Mouse (Mus musculus) lung, embryonic 14.5 days (tissue): ENCODE data around the gene Filip1. TPM values are rescaled to one million over a fixed set of nuclear protein-coding genes. Genes with fewer than 3 reads are reported as not detected.
A peak's percentile ranks its signal among the peaks of the same experiment; 100 is the strongest.

Experiments used
- ATAC-seq: fragments of 200-750 bp; cut with Nextera tagmentation; 2 replicates; pipeline ENCODE4 v1.8.0; 2017; ENCODE audit warnings: mild to moderate bottlenecking, moderate TSS enrichment, moderate library complexity; ENCODE audit not compliant: insufficient read depth
- DNase-seq: peaks from one replicate; pipeline ENCODE4 v3.0.0-alpha.2; 2015
- H3K27ac ChIP-seq: fragments of 300-500 bp; sonication (generic); 2 replicates; pipeline ENCODE4 v1.5.1; 2014; ENCODE audit warnings: low read depth, mild to moderate bottlenecking, moderate library complexity
- H3K27me3 ChIP-seq: fragments of 300-500 bp; sonication (generic); 2 replicates; pipeline ENCODE4 v1.6.1; 2014; ENCODE audit warnings: low read length, control low read depth; ENCODE audit not compliant: insufficient read depth
- H3K36me3 ChIP-seq: fragments of 300-500 bp; sonication (generic); 2 replicates; pipeline ENCODE4 v1.6.1; 2014; ENCODE audit warnings: control low read depth; ENCODE audit not compliant: insufficient read depth
- H3K4me1 ChIP-seq: fragments of 300-500 bp; sonication (generic); 2 replicates; pipeline ENCODE4 v1.6.1; 2014; ENCODE audit warnings: antibody characterized with exemption, control low read depth; ENCODE audit not compliant: insufficient read depth
- H3K4me2 ChIP-seq: fragments of 300-500 bp; sonication (generic); 2 replicates; pipeline ENCODE4 v1.6.1; 2014; ENCODE audit warnings: mild to moderate bottlenecking
- H3K4me3 ChIP-seq: fragments of 300-500 bp; sonication (generic); 2 replicates; pipeline ENCODE4 v1.5.1; 2014; ENCODE audit warnings: low read depth, low read length
- H3K9ac ChIP-seq: fragments of 300-500 bp; sonication (generic); 2 replicates; pipeline ENCODE4 v1.6.1; 2014
- H3K9me3 ChIP-seq: fragments of 300-500 bp; sonication (generic); 2 replicates; pipeline ENCODE4 v1.6.1; 2016; ENCODE audit warnings: low read depth, low read length, control low read depth
- CTCF ChIP-seq: IDR thresholded peaks from 2 replicates; pipeline ENCODE4 v1.5.1; 2016; ENCODE audit warnings: antibody characterized with exemption, low read depth
- WGBS: fragments of 180-500 bp; shearing (Covaris S2); extraction: QIAGEN DNeasy Blood & Tissue Kit; methylation state at CpG from one replicate; pipeline ENCODE4 v1.1.7; 2014; 5-methylcytosine and 5-hydroxymethylcytosine counted together
- polyA plus RNA-seq: library from polyadenylated mRNA; unstranded; fragments of >200 nt; fragmentation: Nextera tagmentation; extraction: Ambion mirVana; gene quantifications from 2 replicates; pipeline ENCODE4 v1.2.1, GENCODE M21; 2014

Filip1 gene
- polyA plus RNA-seq, 1 experiment from 2014 or later: 12.2 TPM

DNA sequence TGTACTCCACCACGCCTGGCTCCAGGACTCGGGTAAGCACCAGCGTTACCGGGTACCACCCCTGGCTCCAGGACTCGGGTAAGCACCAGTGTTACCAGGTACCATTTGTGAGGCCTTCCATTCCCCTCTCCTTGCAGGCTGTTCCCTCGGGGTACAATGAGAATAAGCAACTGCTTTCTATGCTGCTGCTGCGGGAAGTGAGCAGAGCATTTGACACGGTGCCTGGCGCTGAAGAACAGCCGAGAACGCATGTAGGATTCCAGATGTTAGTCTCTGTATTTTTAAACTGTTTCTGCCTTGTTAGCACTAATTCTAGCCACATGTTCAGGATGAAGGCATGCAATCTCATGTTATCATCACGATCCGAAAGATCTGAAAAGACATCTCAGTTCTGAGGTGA is 635 bp downstream of the Filip1 start:
- no peak overlapping the region for H3K9ac ChIP-seq
- no peak overlapping the region for H3K27ac ChIP-seq
- DNase-seq: no peak
- WGBS: 80% methylated on average over 13 of the region's 13 CpGs
- H3K27me3 ChIP-seq: no peaks in the 10 kb centered on the region
- no peak for TF ChIP-seq CTCF
- ATAC-seq: no peak
- H3K4me3 ChIP-seq: no peak overlapping the region
- H3K4me2 ChIP-seq: no peak overlapping the region
- H3K4me1 ChIP-seq: no peaks in the 10 kb centered on the region
- H3K9me3 ChIP-seq: no peaks in the 10 kb centered on the region
- H3K36me3 ChIP-seq: no peaks in the 10 kb centered on the region

DNA sequence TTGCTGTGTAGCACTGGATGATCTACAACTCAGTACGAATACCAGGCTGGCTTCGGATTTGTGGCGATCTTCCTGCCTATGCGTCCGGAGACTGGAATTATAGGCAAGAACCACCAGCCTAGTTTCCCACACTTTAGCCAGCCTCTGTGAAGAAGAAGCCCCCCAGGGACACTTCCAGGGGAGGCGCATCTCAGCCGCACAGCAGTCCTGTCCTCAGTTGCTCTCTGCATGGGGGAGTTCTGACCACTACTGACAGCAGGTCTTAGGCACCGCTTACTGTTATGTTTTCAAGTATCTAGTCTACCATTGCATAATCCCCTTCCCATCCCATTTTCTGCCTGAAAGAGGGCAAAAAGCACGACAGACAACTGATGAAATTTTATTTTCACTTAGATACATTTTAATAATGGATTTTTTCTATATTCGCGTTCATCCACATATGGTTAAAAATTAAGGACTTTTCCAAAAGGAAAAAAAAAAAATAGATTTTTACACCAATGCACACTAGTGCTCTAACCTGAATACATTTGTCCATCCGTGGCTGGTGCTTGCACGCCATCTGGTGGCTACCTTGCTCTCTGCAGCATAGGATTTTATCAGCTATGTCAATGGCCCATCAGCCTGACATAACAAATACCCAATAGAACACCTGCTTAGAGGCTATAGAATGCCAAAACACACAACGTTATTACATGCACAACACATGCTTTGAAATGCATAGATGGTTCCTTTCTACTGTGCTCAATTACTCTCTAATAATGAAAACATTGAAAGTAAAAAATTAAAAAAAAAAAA is 10.1 kb downstream of the Filip1 start:
- Histone ChIP-seq H3K4me1 (0 out of 2 replicates have a peak, but pooled peaks cover 2% of the 10 kb centered on the region), H3K4me3 (no peak overlapping the region), H3K4me2 (no peak overlapping the region), H3K27ac (no peak overlapping the region), H3K36me3 (no peaks in the 10 kb centered on the region), H3K9ac (no peak overlapping the region), H3K27me3 (no peaks in the 10 kb centered on the region), H3K9me3 (no peaks in the 10 kb centered on the region)
- peak; percentile 98 for TF ChIP-seq CTCF
- DNase-seq (peak; percentile 95), ATAC-seq (peak; percentile 72; the same call in 1 of the 2 replicates)
- WGBS: 46% methylated on average over 14 of the region's 14 CpGs

DNA sequence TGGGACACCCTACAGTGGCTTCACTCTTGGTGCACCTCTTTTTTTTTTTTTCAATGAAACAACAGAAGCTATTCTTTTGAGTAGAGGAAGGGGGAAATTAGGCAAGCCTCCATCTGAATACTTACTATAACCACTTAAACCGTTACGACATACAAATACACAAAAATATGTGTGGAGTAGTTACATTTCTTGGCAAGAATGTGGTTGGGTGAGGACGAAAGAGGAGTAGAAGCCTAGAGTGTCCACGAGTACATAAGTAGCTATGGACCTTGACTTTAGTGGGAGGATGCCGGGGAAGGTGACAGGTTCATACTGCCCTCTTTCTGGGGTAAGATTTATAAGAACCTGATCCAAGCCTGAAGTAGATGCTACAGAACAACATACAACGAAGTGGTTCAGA is 15.4 kb downstream of the Filip1 start:
- TF ChIP-seq CTCF: no peak
- H3K27ac ChIP-seq: no peak overlapping the region
- H3K4me2 ChIP-seq: no peak overlapping the region
- ATAC-seq (no peak), DNase-seq (no peak)
- no peaks in the 10 kb centered on the region for H3K27me3 ChIP-seq
- H3K9ac ChIP-seq: no peak overlapping the region
- H3K9me3 ChIP-seq: no peaks in the 10 kb centered on the region
- WGBS: 72% methylated on average over 6 of the region's 6 CpGs
- H3K4me3 ChIP-seq: no peak overlapping the region
- H3K36me3 ChIP-seq: no peaks in the 10 kb centered on the region
- H3K4me1 ChIP-seq: 0 out of 2 replicates have a peak, but pooled peaks cover under 1% of the 10 kb centered on the region

DNA sequence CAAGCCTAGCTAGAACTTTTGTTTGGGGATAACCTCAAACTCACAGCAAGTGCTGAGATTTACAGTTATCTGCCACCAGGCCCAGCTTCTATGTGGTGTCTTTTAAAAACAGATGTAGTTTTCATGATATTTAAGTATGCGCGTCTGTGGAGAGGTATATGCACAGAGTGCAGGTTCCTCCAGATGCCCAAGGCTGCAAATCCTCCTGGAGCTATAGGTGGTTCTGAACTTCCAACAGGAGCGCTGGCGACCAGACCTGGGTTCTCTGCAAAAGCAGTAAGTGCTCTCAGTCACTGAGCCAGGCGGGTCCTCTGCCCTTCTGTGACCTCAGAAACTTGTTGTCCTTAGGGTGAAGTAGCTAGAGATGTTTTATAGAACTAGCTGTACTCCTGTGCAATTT is 18.4 kb downstream of the Filip1 start:
- H3K27me3 ChIP-seq: no peaks in the 10 kb centered on the region
- no peaks in the 10 kb centered on the region for H3K9me3 ChIP-seq
- no peak overlapping the region for H3K4me3 ChIP-seq
- no peaks in the 10 kb centered on the region for H3K36me3 ChIP-seq
- 0 out of 2 replicates have a peak, but pooled peaks cover 3% of the 10 kb centered on the region for H3K4me1 ChIP-seq
- WGBS: 90% methylated on average over 5 of the region's 5 CpGs
- DNase-seq: no peak
- no peak for ATAC-seq
- H3K9ac ChIP-seq: no peak overlapping the region
- H3K4me2 ChIP-seq: no peak overlapping the region
- no peak overlapping the region for H3K27ac ChIP-seq
- TF ChIP-seq CTCF: no peak

DNA sequence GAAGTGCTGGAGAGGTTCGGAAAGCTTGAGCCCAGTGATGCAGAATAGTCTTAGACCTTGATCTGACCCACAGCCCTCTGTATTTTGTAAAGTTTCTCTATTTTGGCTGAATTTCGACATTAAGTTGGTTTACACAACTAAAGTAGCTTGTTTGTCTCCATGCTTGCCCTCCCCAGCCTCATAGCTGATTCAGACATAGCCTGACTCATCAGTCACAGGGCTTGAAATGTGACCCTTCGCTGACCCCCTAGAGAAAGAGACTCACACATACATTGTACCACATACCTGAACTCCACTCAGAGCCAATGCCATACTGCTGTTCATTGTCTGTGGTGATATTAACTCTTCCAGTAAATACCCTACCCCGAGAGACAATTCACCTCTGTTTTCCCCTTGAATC is 19.6 kb downstream of the Filip1 start:
- Histone ChIP-seq H3K9ac (no peak overlapping the region), H3K4me1 (0 out of 2 replicates have a peak, but pooled peaks cover 3% of the 10 kb centered on the region), H3K27me3 (no peaks in the 10 kb centered on the region), H3K9me3 (no peaks in the 10 kb centered on the region), H3K4me3 (no peak overlapping the region), H3K4me2 (no peak overlapping the region), H3K36me3 (no peaks in the 10 kb centered on the region), H3K27ac (no peak overlapping the region)
- no peak for TF ChIP-seq CTCF
- no peak for ATAC-seq
- DNase-seq: no peak
- WGBS: 69% methylated on average over 4 of the region's 4 CpGs

DNA sequence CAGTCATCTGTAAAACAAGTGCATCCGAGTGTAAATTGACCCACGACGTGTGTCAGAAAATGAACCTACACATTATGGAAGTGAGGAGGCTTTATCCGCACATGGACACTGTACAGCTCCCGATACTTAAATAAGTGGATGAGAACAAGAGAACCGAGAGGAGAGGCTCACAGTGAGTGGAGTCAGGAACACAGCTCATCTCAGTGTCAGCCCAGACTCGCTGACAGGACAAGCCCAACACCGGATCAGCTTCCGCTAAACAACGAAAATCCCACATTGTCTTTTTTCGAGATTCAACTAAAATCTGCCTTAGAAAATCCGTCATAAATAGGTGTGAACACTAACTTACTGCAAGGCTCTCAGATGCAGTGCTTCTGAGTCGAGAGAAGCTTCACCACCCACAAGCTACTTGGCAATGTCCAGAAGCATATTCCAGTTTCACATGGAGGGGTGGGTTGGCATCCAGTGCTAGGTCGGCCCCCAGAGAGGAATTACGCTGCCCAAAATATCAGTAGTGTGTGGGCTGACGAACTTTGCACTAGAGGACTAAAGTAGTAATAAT is 22.1 kb downstream of the Filip1 start:
- Histone ChIP-seq H3K9ac (no peak overlapping the region), H3K4me2 (no peak overlapping the region), H3K9me3 (peaks cover under 1% of the 10 kb centered on the region; the same call in 1 of the 2 replicates), H3K4me1 (0 out of 2 replicates have a peak, but pooled peaks cover 3% of the 10 kb centered on the region), H3K4me3 (no peak overlapping the region), H3K36me3 (no peaks in the 10 kb centered on the region), H3K27ac (no peak overlapping the region), H3K27me3 (no peaks in the 10 kb centered on the region)
- 56% methylated on average over 16 of the region's 16 CpGs for WGBS
- ATAC-seq (no peak), DNase-seq (no peak)
- no peak for TF ChIP-seq CTCF

DNA sequence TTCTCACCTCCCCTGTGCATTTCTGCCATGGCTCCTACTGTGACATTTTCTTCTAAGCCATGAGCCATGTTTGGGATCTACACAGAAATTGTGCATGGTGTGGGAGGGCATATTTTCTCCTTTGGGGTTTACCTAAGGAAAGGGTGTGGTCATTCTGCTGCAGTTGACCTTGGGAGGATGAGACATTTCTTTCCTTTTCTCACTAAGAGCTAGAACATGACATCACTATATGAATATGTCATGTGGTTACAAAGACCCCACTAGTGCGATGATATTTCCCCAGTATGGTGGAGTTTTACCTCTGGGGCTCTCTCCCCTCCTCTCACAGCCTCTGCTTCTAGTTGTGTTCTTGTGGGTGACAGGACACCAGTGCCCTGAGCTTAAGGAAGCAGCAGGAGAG is 22.9 kb downstream of the Filip1 start:
- ATAC-seq: no peak
- H3K4me3 ChIP-seq: no peak overlapping the region
- DNase-seq: no peak
- H3K27me3 ChIP-seq: no peaks in the 10 kb centered on the region
- peaks cover 4% of the 10 kb centered on the region; the same call in 1 of the 2 replicates for H3K9me3 ChIP-seq
- no peaks in the 10 kb centered on the region for H3K36me3 ChIP-seq
- H3K4me1 ChIP-seq: 0 out of 2 replicates have a peak, but pooled peaks cover 3% of the 10 kb centered on the region
- no peak overlapping the region for H3K27ac ChIP-seq
- no peak for TF ChIP-seq CTCF
- no peak overlapping the region for H3K9ac ChIP-seq
- 62% methylated on average over 1 of the region's 1 CpGs for WGBS
- H3K4me2 ChIP-seq: no peak overlapping the region
